Mouse (Mus musculus) layer of hippocampus, postnatal 36 days (tissue): ENCODE data around the gene 1700057G04Rik. TPM values are rescaled to one million over a fixed set of nuclear protein-coding genes. Genes with fewer than 3 reads are reported as not detected.

Experiments used
- DNase-seq, 2 experiments: peaks; one replicate each; pipeline ENCODE4 v3.0.0; 2022
- total RNA-seq, 2 experiments: library from RNA; stranded (reverse); gene quantifications; 2 replicates each; pipeline ENCODE4 v1.2.3; 2021

1700057G04Rik gene
- not detected for total RNA-seq

- DNase-seq = no peak
Measured at GRCm38 (mm10) chr9:92309077-92309476, at the start of gene 1700057G04Rik. Gene 1700057G04Rik, plus strand, starts transcription at chr9:92309377.

- no peak for DNase-seq
Measured at GRCm38 (mm10) chr9:92260481-92261159, 48.6 kb upstream of the 1700057G04Rik start.

GRCm38 (mm10) chr9:92265719-92266118 is 43.5 kb upstream of the 1700057G04Rik start:
- DNase-seq = no peak

- no peak for DNase-seq
Measured at GRCm38 (mm10) chr9:92266558-92267171, 42.5 kb upstream of the 1700057G04Rik start.

GRCm38 (mm10) chr9:92267732-92268131 is 41.4 kb upstream of the 1700057G04Rik start:
- DNase-seq = no peak

- DNase-seq = no peak
Measured at GRCm38 (mm10) chr9:92269829-92270404, 39.3 kb upstream of the 1700057G04Rik start.

- no peak for DNase-seq
Measured at GRCm38 (mm10) chr9:92270927-92271326, 38.2 kb upstream of the 1700057G04Rik start.

GRCm38 (mm10) chr9:92272650-92273049 is 36.5 kb upstream of the 1700057G04Rik start:
- no peak for DNase-seq

- no peak for DNase-seq
Measured at GRCm38 (mm10) chr9:92273271-92273670, 35.9 kb upstream of the 1700057G04Rik start.

- no peak for DNase-seq
Measured at GRCm38 (mm10) chr9:92273956-92274762, 35.0 kb upstream of the 1700057G04Rik start.

GRCm38 (mm10) chr9:92275486-92276207 is 33.5 kb upstream of the 1700057G04Rik start, which contains the start of gene Plscr2:
Gene Plscr2, plus strand, starts transcription at chr9:92275602.
- DNase-seq = no peak

GRCm38 (mm10) chr9:92276360-92276759 is 32.8 kb upstream of the 1700057G04Rik start:
- no peak for DNase-seq

GRCm38 (mm10) chr9:92280048-92280447 is 29.1 kb upstream of the 1700057G04Rik start:
- no peak for DNase-seq

GRCm38 (mm10) chr9:92282563-92283171 is 26.5 kb upstream of the 1700057G04Rik start:
- DNase-seq = no peak

- DNase-seq = no peak
Measured at GRCm38 (mm10) chr9:92289675-92290074, 19.5 kb upstream of the 1700057G04Rik start.

GRCm38 (mm10) chr9:92292169-92292568 is 17.0 kb upstream of the 1700057G04Rik start:
- no peak for DNase-seq

GRCm38 (mm10) chr9:92292922-92293321 is 16.3 kb upstream of the 1700057G04Rik start:
- no peak for DNase-seq

- DNase-seq = no peak
Measured at GRCm38 (mm10) chr9:92293560-92294548, 15.3 kb upstream of the 1700057G04Rik start.

- no peak for DNase-seq
Measured at GRCm38 (mm10) chr9:92298288-92298687, 10.9 kb upstream of the 1700057G04Rik start.

- DNase-seq = no peak
Measured at GRCm38 (mm10) chr9:92301213-92301612, 8.0 kb upstream of the 1700057G04Rik start.
